Mouse (Mus musculus): Measurements from ENCODE around the gene Ccnq. TPM values are rescaled to one million over a fixed set of nuclear protein-coding genes. Genes with fewer than 3 reads are reported as not detected.

Ccnq gene
- polyA plus RNA-seq, 1 experiment from 2014 or later = 31.5 TPM

DNA sequence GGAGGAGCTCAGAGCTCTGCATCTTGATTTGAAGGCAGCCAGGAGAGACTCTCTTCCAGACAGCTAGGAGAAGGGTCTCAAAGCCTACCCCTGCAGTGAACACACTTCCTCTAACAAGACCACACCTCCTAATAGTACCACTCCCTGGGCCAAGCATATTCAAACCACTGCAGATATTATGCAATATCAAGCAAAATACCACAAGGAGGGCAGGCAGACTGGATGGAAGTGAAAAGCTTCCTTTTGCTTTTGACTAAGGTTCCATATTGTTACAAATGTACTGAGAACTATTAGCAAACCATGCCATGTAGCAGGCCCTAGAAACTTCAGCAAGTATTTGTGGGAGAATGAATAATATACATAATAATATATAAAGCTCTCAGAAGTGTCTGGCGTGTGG is 16.4 kb downstream of the Ccnq start:
- Histone ChIP-seq H3K4me3 (ENCODE audit: low read depth, low read length) (no peak overlapping the region), H3K9me3 (ENCODE audit: low read length) (no peaks in the 10 kb centered on the region), H3K36me3 (ENCODE audit: insufficient read depth, low read length) (no peaks in the 10 kb centered on the region), H3K4me1 (ENCODE audit: insufficient read depth, low read depth, low read length) (no peaks in the 10 kb centered on the region), H3K9ac (replicated peaks; ENCODE audit: low read depth) (no peak overlapping the region), H3K4me2 (replicated peaks; ENCODE audit: low read depth, low read length) (no peak overlapping the region), H3K27ac (ENCODE audit: low read length) (no peak overlapping the region), H3K27me3 (replicated peaks; ENCODE audit: insufficient read depth, low read length) (no peaks in the 10 kb centered on the region)
- TF ChIP-seq CTCF (IDR thresholded peaks at IDR 0.05) (no peak), EP300 (IDR thresholded peaks at IDR 0.05) (no peak)
- ATAC-seq (no peak), DNase-seq (ENCODE audit: low spot score) (no peak)
- 92% methylated on average over 1 of the region's 1 CpGs for whole genome bisulfite sequencing

DNA sequence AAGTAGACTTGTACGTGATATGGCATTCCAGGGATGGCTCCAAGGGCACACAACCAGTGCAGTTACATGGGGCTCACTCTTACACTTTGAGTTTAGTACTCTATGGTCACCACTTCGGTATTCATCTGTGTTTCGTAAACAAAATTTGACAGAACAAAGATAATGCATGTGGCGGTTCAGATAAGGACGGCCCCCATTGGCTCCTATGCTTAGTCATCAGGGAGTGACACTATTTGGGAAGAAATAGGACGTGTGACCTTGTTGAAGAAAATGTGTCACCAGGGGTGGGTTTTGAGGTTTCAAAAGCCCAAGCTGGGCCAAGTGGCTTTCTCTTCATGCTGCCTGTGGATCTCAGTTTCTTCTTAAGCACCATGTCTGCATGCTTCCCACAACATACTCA is 18.9 kb downstream of the Ccnq start:
- Histone ChIP-seq H3K4me1 (ENCODE audit: insufficient read depth, low read depth, low read length) (no peaks in the 10 kb centered on the region), H3K27ac (ENCODE audit: low read length) (no peak overlapping the region), H3K9ac (replicated peaks; ENCODE audit: low read depth) (no peak overlapping the region), H3K4me2 (replicated peaks; ENCODE audit: low read depth, low read length) (no peak overlapping the region), H3K4me3 (ENCODE audit: low read depth, low read length) (no peak overlapping the region), H3K36me3 (ENCODE audit: insufficient read depth, low read length) (no peaks in the 10 kb centered on the region), H3K9me3 (ENCODE audit: low read length) (no peaks in the 10 kb centered on the region), H3K27me3 (replicated peaks; ENCODE audit: insufficient read depth, low read length) (no peaks in the 10 kb centered on the region)
- no peak for ATAC-seq
- no peak for TF ChIP-seq EP300 (IDR thresholded peaks at IDR 0.05)
- TF ChIP-seq CTCF (IDR thresholded peaks at IDR 0.05) = no peak
- WGBS = 65% methylated on average over 6 of the region's 6 CpGs
- no peak for DNase-seq (ENCODE audit: low spot score)

DNA sequence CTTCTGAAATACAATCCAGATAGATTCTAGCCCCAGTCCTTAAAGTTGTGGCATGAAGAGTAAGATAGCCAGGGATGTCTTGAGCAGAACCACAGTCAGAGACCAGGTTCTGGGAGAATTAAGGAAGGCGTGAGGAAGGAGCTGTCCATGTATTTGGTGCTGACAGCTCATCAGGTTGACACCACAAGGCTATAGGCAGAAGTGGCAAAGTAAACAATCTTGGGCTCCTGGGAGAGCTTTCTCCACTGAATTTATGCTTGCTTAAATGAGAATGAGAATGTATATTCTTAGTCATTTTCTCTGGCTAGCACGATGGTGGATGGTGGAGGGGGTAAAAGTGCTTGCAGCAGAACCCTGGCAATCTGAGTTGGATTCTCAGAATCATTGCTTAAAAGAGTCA is 20.6 kb downstream of the Ccnq start:
- H3K9ac ChIP-seq (replicated peaks; ENCODE audit: low read depth) = no peak overlapping the region
- peak; percentile 44 for DNase-seq (ENCODE audit: low spot score)

DNA sequence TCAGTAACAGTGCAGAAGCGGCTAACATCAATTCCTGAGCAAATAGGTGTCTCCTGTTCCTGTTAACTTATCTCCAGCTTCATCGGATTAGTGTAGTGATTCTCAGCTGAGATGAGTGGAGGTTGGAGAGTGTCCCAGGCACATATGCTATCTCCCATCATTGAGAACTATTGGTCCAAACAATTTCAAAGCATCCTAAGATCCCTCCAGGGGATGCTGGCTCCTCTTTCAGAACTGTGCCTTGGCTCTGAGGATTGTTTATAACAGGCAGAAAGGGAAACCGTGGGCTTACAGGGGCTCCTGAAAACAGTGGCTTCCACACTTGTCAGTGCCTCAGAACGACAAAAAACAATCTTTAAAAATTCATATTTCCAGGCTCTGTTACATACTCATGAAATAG is 23.5 kb downstream of the Ccnq start:
- no peaks in the 10 kb centered on the region for H3K4me1 ChIP-seq (ENCODE audit: insufficient read depth, low read depth, low read length)
- H3K9ac ChIP-seq (replicated peaks; ENCODE audit: low read depth) = no peak overlapping the region
- ATAC-seq (no peak), DNase-seq (ENCODE audit: low spot score) (no peak)
- H3K36me3 ChIP-seq (ENCODE audit: insufficient read depth, low read length) = no peaks in the 10 kb centered on the region
- H3K4me3 ChIP-seq (ENCODE audit: low read depth, low read length) = no peak overlapping the region
- TF ChIP-seq EP300 (IDR thresholded peaks at IDR 0.05) = no peak
- TF ChIP-seq CTCF (IDR thresholded peaks at IDR 0.05) = no peak
- H3K27me3 ChIP-seq (replicated peaks; ENCODE audit: insufficient read depth, low read length) = no peaks in the 10 kb centered on the region
- H3K4me2 ChIP-seq (replicated peaks; ENCODE audit: low read depth, low read length) = no peak overlapping the region
- 61% methylated on average over 4 of the region's 4 CpGs for WGBS
- H3K27ac ChIP-seq (ENCODE audit: low read length) = no peak overlapping the region
- no peaks in the 10 kb centered on the region for H3K9me3 ChIP-seq (ENCODE audit: low read length)

More for the DNA sequence above, 20.6 kb downstream of the Ccnq start:
- 6% methylated on average over 2 of the region's 2 CpGs for WGBS
- TF ChIP-seq EP300 (IDR thresholded peaks at IDR 0.05) = no peak
- Histone ChIP-seq H3K4me1 (ENCODE audit: insufficient read depth, low read depth, low read length) (no peaks in the 10 kb centered on the region), H3K27me3 (replicated peaks; ENCODE audit: insufficient read depth, low read length) (no peaks in the 10 kb centered on the region), H3K4me2 (replicated peaks; ENCODE audit: low read depth, low read length) (no peak overlapping the region), H3K36me3 (ENCODE audit: insufficient read depth, low read length) (no peaks in the 10 kb centered on the region), H3K4me3 (ENCODE audit: low read depth, low read length) (no peak overlapping the region), H3K9me3 (ENCODE audit: low read length) (no peaks in the 10 kb centered on the region), H3K27ac (ENCODE audit: low read length) (no peak overlapping the region)
- no peak for ATAC-seq

DNA sequence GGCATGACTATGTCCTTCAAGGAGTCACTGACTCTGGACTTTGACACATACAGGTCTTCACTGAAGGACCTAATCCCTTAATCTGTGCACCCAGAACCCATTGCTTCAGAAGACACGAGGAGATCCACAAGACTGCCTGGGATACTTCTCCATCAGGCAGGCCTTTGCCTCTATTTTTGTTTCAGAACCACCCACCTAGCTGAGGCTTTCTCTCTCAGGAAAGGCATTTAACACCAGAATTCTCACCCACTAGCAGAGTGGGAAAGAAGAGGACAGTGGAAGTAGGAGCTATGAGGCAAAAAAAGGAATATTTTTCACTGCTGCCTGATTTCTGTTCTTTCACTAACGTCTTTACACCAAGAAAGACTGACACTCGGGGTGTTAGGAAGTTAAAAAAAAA is 25.2 kb downstream of the Ccnq start:
- H3K4me2 ChIP-seq (replicated peaks; ENCODE audit: low read depth, low read length) = no peak overlapping the region
- H3K36me3 ChIP-seq (ENCODE audit: insufficient read depth, low read length) = no peaks in the 10 kb centered on the region
- no peaks in the 10 kb centered on the region for H3K9me3 ChIP-seq (ENCODE audit: low read length)
- no peak overlapping the region for H3K4me3 ChIP-seq (ENCODE audit: low read depth, low read length)
- WGBS = 69% methylated on average over 3 of the region's 3 CpGs
- no peak overlapping the region for H3K27ac ChIP-seq (ENCODE audit: low read length)
- no peaks in the 10 kb centered on the region for H3K27me3 ChIP-seq (replicated peaks; ENCODE audit: insufficient read depth, low read length)
- DNase-seq (ENCODE audit: low spot score) (no peak), ATAC-seq (no peak)
- no peak for TF ChIP-seq CTCF (IDR thresholded peaks at IDR 0.05)
- no peak for TF ChIP-seq EP300 (IDR thresholded peaks at IDR 0.05)
- H3K9ac ChIP-seq (replicated peaks; ENCODE audit: low read depth) = no peak overlapping the region
- H3K4me1 ChIP-seq (ENCODE audit: insufficient read depth, low read depth, low read length) = no peaks in the 10 kb centered on the region

DNA sequence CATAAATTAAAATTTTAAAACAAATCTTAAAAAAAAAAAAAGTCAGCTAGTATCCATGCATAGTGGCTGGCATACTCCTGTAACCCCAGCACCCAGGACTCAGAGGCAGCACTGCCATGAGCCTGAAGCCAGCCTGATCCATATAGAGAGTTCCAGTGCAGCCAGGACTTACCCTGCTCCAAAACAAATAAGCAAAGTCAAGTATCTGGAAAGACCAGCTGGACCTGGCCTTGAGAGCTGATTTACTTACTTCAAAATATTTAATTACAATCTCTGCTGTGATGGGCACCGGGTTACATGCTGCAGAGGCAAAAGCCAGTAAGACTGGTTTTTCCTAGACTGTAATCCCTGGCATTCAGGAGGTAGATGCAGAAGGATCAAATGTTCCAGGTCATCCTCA is 26.7 kb downstream of the Ccnq start:
- peak; percentile 71 for DNase-seq (ENCODE audit: low spot score)
- H3K27ac ChIP-seq (ENCODE audit: low read length) = no peak overlapping the region
- ATAC-seq = peak; percentile 81
- no peaks in the 10 kb centered on the region for H3K9me3 ChIP-seq (ENCODE audit: low read length)
- no peak overlapping the region for H3K9ac ChIP-seq (replicated peaks; ENCODE audit: low read depth)
- 59% methylated on average over 1 of the region's 1 CpGs for WGBS
- H3K27me3 ChIP-seq (replicated peaks; ENCODE audit: insufficient read depth, low read length) = no peaks in the 10 kb centered on the region
- H3K36me3 ChIP-seq (ENCODE audit: insufficient read depth, low read length) = no peaks in the 10 kb centered on the region
- TF ChIP-seq EP300 (IDR thresholded peaks at IDR 0.05) (no peak), CTCF (IDR thresholded peaks at IDR 0.05) (no peak)
- no peak overlapping the region for H3K4me3 ChIP-seq (ENCODE audit: low read depth, low read length)
- no peak overlapping the region for H3K4me2 ChIP-seq (replicated peaks; ENCODE audit: low read depth, low read length)
- no peaks in the 10 kb centered on the region for H3K4me1 ChIP-seq (ENCODE audit: insufficient read depth, low read depth, low read length)

DNA sequence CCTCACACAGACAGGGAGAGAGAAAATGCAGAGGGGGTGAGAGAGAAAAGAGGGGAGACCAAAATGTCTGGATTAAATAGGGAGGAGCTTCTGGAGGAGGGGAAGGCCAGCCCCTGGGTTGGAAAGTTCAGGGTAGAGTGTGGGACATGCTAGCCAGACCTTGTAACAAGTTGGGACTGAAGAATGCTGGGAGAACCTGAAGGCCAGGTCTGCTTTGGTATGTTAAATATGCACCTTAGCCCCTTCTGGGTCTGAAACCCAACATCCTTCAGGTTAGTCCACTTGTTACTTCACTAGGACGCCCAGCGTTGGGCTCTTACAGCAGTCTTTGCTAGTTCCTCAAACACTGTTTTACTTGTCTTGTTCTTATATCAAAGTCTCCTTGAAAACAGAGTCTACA is 30.1 kb downstream of the Ccnq start:
- Histone ChIP-seq H3K4me2 (replicated peaks; ENCODE audit: low read depth, low read length) (no peak overlapping the region), H3K9ac (replicated peaks; ENCODE audit: low read depth) (no peak overlapping the region), H3K27me3 (replicated peaks; ENCODE audit: insufficient read depth, low read length) (no peaks in the 10 kb centered on the region), H3K4me3 (ENCODE audit: low read depth, low read length) (no peak overlapping the region), H3K36me3 (ENCODE audit: insufficient read depth, low read length) (no peaks in the 10 kb centered on the region), H3K9me3 (ENCODE audit: low read length) (no peaks in the 10 kb centered on the region), H3K27ac (ENCODE audit: low read length) (no peak overlapping the region), H3K4me1 (ENCODE audit: insufficient read depth, low read depth, low read length) (no peaks in the 10 kb centered on the region)
- ATAC-seq (peak; percentile 71), DNase-seq (ENCODE audit: low spot score) (peak; percentile 40)
- TF ChIP-seq EP300 (IDR thresholded peaks at IDR 0.05) (no peak), CTCF (IDR thresholded peaks at IDR 0.05) (no peak)
- WGBS = 49% methylated on average over 2 of the region's 2 CpGs
